Mouse (Mus musculus) forebrain, embryonic 13.5 days (tissue): Measurements from ENCODE around the gene Zfp37. TPM values are rescaled to one million over a fixed set of nuclear protein-coding genes. Genes with fewer than 3 reads are reported as not detected.
A peak's percentile ranks its signal among the peaks of the same experiment; 100 is the strongest.
"Not testable (repeated sequence)": the region's sequence is repeated elsewhere in the genome, so short reads cannot be mapped to it uniquely, and the experiment has no call there.

Source experiments
- ATAC-seq: fragments of 200-750 bp; cut with Nextera tagmentation; 2 replicates; pipeline ENCODE4 v1.8.0; 2017
- H3K27ac ChIP-seq: fragments of 300-500 bp; sonication (generic); 2 replicates; pipeline ENCODE4 v1.5.1; 2015; ENCODE audit warnings: inconsistent platforms, mild to moderate bottlenecking, moderate library complexity
- H3K27me3 ChIP-seq: fragments of 300-500 bp; sonication (generic); 2 replicates; pipeline ENCODE4 v1.6.1; 2015; ENCODE audit warnings: mild to moderate bottlenecking, inconsistent platforms
- H3K36me3 ChIP-seq: fragments of 300-500 bp; sonication (generic); 2 replicates; pipeline ENCODE4 v1.6.1; 2015; ENCODE audit warnings: mild to moderate bottlenecking, inconsistent platforms; ENCODE audit not compliant: poor library complexity, severe bottlenecking
- H3K4me1 ChIP-seq: fragments of 300-500 bp; sonication (generic); 2 replicates; pipeline ENCODE4 v1.6.1; 2015; ENCODE audit warnings: inconsistent platforms
- H3K4me2 ChIP-seq: fragments of 300-500 bp; sonication (generic); 2 replicates; pipeline ENCODE4 v1.6.1; 2015; ENCODE audit warnings: inconsistent platforms, mild to moderate bottlenecking, moderate library complexity
- H3K4me3 ChIP-seq: fragments of 300-500 bp; sonication (generic); 2 replicates; pipeline ENCODE4 v1.5.1; 2015; ENCODE audit warnings: mild to moderate bottlenecking, inconsistent platforms
- H3K9ac ChIP-seq: fragments of 300-500 bp; sonication (generic); 2 replicates; pipeline ENCODE4 v1.6.1; 2015; ENCODE audit warnings: mild to moderate bottlenecking, inconsistent platforms
- H3K9me3 ChIP-seq: fragments of 300-500 bp; sonication (generic); replicated peaks from 2 replicates; pipeline ENCODE4 v1.6.1; 2016; ENCODE audit warnings: inconsistent platforms
- whole genome bisulfite sequencing: fragments of 180-500 bp; shearing (Covaris S2); methylation state at CpG from one replicate; pipeline ENCODE4 v1.1.7; 2015; 5-methylcytosine and 5-hydroxymethylcytosine counted together
- polyA plus RNA-seq: library from polyadenylated mRNA; unstranded; fragments of >200 nt; fragmentation: Nextera tagmentation; extraction: Ambion mirVana; gene quantifications from 2 replicates; pipeline ENCODE4 v1.2.1, GENCODE M21; 2015

Zfp37 gene
- polyA plus RNA-seq, 1 experiment from 2014 or later = 20.5 TPM

GRCm38 (mm10) chr4:62207851-62208695 is 22.8 kb downstream of the Zfp37 start:
- Histone ChIP-seq H3K4me3 (peak overlapping the region; percentile 68), H3K9ac (peak overlapping the region; percentile 87), H3K4me1 (peaks cover 17% of the 10 kb centered on the region), H3K4me2 (peak overlapping the region; percentile 65), H3K36me3 (peaks cover 22% of the 10 kb centered on the region), H3K27me3 (no peaks in the 10 kb centered on the region), H3K27ac (peak overlapping the region; percentile 90), H3K9me3 (0 out of 2 replicates have a peak, but pooled peaks cover 5% of the 10 kb centered on the region)
- ATAC-seq = peak; percentile 98
- WGBS = under 1% methylated on average over 45 of the region's 45 CpGs

GRCm38 (mm10) chr4:62199923-62200529 is 30.8 kb downstream of the Zfp37 start:
- Histone ChIP-seq H3K27me3 (no peaks in the 10 kb centered on the region), H3K36me3 (peaks cover 93% of the 10 kb centered on the region)

GRCm38 (mm10) chr4:62188778-62189177 is 42.1 kb downstream of the Zfp37 start:
- H3K4me3 ChIP-seq = no peak overlapping the region
- peaks cover 53% of the 10 kb centered on the region for H3K9me3 ChIP-seq
- no peak overlapping the region for H3K27ac ChIP-seq
- H3K27me3 ChIP-seq = no peaks in the 10 kb centered on the region
- H3K9ac ChIP-seq = no peak overlapping the region
- ATAC-seq = no peak
- no peak overlapping the region for H3K4me2 ChIP-seq
- peaks cover 63% of the 10 kb centered on the region for H3K36me3 ChIP-seq
- no peaks in the 10 kb centered on the region for H3K4me1 ChIP-seq

More at GRCm38 (mm10) chr4:62199923-62200529, 30.8 kb downstream of the Zfp37 start:
- Histone ChIP-seq H3K9ac (no peak overlapping the region), H3K4me2 (no peak overlapping the region), H3K4me1 (no peaks in the 10 kb centered on the region), H3K27ac (no peak overlapping the region), H3K9me3 (peaks cover 18% of the 10 kb centered on the region), H3K4me3 (no peak overlapping the region)
- WGBS = 94% methylated on average over 7 of the region's 7 CpGs
- ATAC-seq = no peak

DNA sequence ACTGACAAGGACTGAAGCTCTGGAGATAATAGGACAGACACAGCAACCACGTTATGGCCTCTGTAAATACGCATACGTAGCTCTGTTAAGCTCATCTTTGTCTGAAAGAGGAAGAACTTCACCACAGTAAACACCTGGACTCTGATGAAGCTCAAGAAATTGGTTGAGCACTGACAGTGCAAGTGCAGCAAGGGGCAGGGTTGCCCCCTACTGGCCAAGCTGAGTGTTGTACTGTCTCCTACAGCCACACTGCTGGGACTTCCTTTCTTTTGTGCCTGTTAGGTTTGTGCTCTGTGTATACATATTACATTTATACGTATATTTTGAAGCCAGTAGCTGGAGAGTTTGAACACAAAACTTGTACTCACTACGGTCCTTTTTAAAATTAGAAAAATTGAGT is 53.6 kb downstream of the Zfp37 start:
- ATAC-seq = no peak
- Histone ChIP-seq H3K4me2 (no peak overlapping the region), H3K36me3 (no peaks in the 10 kb centered on the region), H3K4me1 (no peaks in the 10 kb centered on the region), H3K27ac (no peak overlapping the region), H3K9me3 (no peaks in the 10 kb centered on the region), H3K9ac (no peak overlapping the region), H3K4me3 (no peak overlapping the region), H3K27me3 (no peaks in the 10 kb centered on the region)
- 50% methylated on average over 5 of the region's 5 CpGs for WGBS

DNA sequence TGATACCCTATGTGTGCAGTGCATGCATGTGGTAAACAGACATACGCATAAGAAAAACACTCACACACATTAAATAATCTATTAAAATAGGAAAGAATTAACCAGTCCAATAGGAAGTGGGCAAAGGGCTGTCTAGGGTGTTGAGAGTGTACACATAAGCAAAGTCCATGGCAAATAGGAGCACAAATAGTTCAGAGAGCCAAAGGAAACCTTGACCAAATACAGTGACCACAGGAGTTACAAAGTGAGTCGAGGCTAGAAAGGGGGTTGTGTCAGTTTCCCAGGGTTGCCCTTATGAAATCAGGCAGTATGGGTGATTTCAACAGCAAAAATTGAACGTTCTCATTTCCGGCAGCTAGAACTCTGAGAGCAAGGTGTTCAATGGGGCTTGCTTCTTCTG is 56.4 kb downstream of the Zfp37 start:
- ATAC-seq = no peak
- no peak overlapping the region for H3K27ac ChIP-seq
- 92% methylated on average over 4 of the region's 4 CpGs for WGBS

DNA sequence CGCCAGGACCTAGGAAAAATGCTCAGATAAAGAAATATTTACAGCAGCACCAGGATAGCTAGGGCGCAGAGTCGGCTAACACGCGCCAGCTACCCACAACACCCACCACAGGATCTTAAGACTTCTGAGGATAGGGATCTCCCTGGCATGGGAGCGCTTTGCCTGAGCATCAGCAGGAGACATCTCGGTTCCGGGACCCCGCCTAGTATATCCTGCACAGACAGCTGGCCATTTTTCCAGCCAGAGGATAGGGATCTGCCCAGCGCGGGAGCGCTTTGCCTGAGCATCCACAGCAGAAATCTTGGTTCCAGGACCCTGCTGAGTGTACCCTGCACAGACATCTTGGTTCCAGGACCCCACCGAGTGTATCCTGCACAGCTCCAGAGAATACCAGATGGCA is 63.2 kb downstream of the Zfp37 start:
- not testable (repeated sequence) for ATAC-seq, H3K4me1 ChIP-seq, H3K4me3 ChIP-seq, H3K9ac ChIP-seq, H3K27me3 ChIP-seq, H3K36me3 ChIP-seq, H3K4me2 ChIP-seq, H3K27ac ChIP-seq, H3K9me3 ChIP-seq
- WGBS = 93% methylated on average over 13 of the region's 13 CpGs

More for the DNA sequence above, 56.4 kb downstream of the Zfp37 start:
- H3K9ac ChIP-seq = no peak overlapping the region
- H3K9me3 ChIP-seq = no peaks in the 10 kb centered on the region
- H3K4me1 ChIP-seq = no peaks in the 10 kb centered on the region
- no peaks in the 10 kb centered on the region for H3K27me3 ChIP-seq
- no peak overlapping the region for H3K4me3 ChIP-seq
- no peak overlapping the region for H3K4me2 ChIP-seq
- no peaks in the 10 kb centered on the region for H3K36me3 ChIP-seq

- ATAC-seq = no peak
- Histone ChIP-seq H3K36me3 (no peaks in the 10 kb centered on the region), H3K9ac (no peak overlapping the region), H3K4me2 (no peak overlapping the region), H3K9me3 (no peaks in the 10 kb centered on the region), H3K27ac (no peak overlapping the region), H3K4me3 (no peak overlapping the region), H3K27me3 (no peaks in the 10 kb centered on the region), H3K4me1 (no peaks in the 10 kb centered on the region)
- 72% methylated on average over 1 of the region's 1 CpGs for WGBS
These were observed 72.4 kb downstream of the Zfp37 start for GRCm38 (mm10) chr4:62158401-62158800.

- Histone ChIP-seq H3K27ac (no peak within 1 kb of the TSS), H3K4me3 (no peak within 1 kb of the TSS), H3K4me2 (no peak within 1 kb of the TSS), H3K27me3 (no peaks in the 10 kb centered on the region), H3K4me1 (no peaks in the 10 kb centered on the region), H3K36me3 (no peaks in the 10 kb centered on the region), H3K9ac (no peak within 1 kb of the TSS), H3K9me3 (peaks cover 4% of the 10 kb centered on the region)
- ATAC-seq = no peak
- 89% methylated on average over 2 of the region's 2 CpGs for WGBS
These were observed 80.0 kb downstream of the Zfp37 start, which contains the start of gene Mup21 for GRCm38 (mm10) chr4:62150811-62151210. Gene Mup21, minus strand, starts transcription at chr4:62150863.

Other genes with a start within 250 kb of the Zfp37 start
- gene Mup20, start 176.9 kb downstream of the Zfp37 start, polyA plus RNA-seq = not detected in 2 replicates
- not detected in 2 replicates for gene Mup3, start 143.7 kb downstream of the Zfp37 start, polyA plus RNA-seq
- gene Mup21, start 80.2 kb downstream of the Zfp37 start, polyA plus RNA-seq = not detected in 2 replicates
- gene Slc31a2, start 31.5 kb upstream of the Zfp37 start, polyA plus RNA-seq = 8.0 and 8.1 TPM in 2 replicates
- gene Fkbp15, start 129.5 kb upstream of the Zfp37 start, polyA plus RNA-seq = 19.7 and 22.8 TPM in 2 replicates
- gene Slc31a1, start 129.7 kb upstream of the Zfp37 start, polyA plus RNA-seq = 38.2 and 43.1 TPM in 2 replicates
- 144 and 153 TPM in 2 replicates for gene Cdc26, start 177.6 kb upstream of the Zfp37 start, polyA plus RNA-seq
- gene Prpf4, start 177.8 kb upstream of the Zfp37 start, polyA plus RNA-seq = 21.3 and 24.0 TPM in 2 replicates
- not detected in 2 replicates for gene Rnf183, start 204.2 kb upstream of the Zfp37 start, polyA plus RNA-seq
- 9.1 and 13.1 TPM in 2 replicates for gene Wdr31, start 239.8 kb upstream of the Zfp37 start, polyA plus RNA-seq
- gene Bspry, start 249.0 kb upstream of the Zfp37 start, polyA plus RNA-seq = 0.49 and 0.56 TPM in 2 replicates